Mouse (Mus musculus) MEL (cell line): ENCODE results near the gene Map6. TPM values are rescaled to one million over a fixed set of nuclear protein-coding genes. Genes with fewer than 3 reads are reported as not detected.

Experiments
- DNase-seq: peaks from one replicate; pipeline ENCODE4 v3.0.0; 2011; ENCODE audit warnings: low read depth, low spot score
- H3K27ac ChIP-seq: 2 replicates; pipeline ENCODE4 v1.5.1; 2012; ENCODE audit warnings: low read depth, mild to moderate bottlenecking, control low read depth, low read length, moderate library complexity; ENCODE audit not compliant: control insufficient read depth
- H3K27me3 ChIP-seq, 2 experiments: fragments of 150-350 bp in 1 of 2; sonication (generic) in 1 of 2; 2 replicates each; pipeline ENCODE4 v1.6.1; 2012; ENCODE audit warnings: low read length in 2 of 2, mild to moderate bottlenecking in 2 of 2, improper control_type of control experiment in 1 of 2, moderate library complexity in 1 of 2; ENCODE audit not compliant: insufficient read depth in 2 of 2, control insufficient read depth in 1 of 2
- H3K36me3 ChIP-seq, 2 experiments: 2 replicates each; pipeline ENCODE4 v1.6.1; 2012 to 2014; ENCODE audit warnings: low read length in 2 of 2, improper control_type of control experiment in 1 of 2, inconsistent platforms in 1 of 2, mild to moderate bottlenecking in 1 of 2; ENCODE audit not compliant: insufficient read depth in 2 of 2, control insufficient read depth in 1 of 2
- H3K4me1 ChIP-seq, 2 experiments: fragments of 150-350 bp in 1 of 2; sonication (generic) in 1 of 2; 2 replicates each; pipeline ENCODE4 v1.6.1; 2012; ENCODE audit warnings: low read length in 2 of 2, improper control_type of control experiment in 1 of 2, mild to moderate bottlenecking in 1 of 2; ENCODE audit not compliant: insufficient read depth in 2 of 2, control insufficient read depth in 1 of 2
- H3K4me3 ChIP-seq, 2 experiments: fragments of 150-350 bp in 1 of 2; sonication (generic) in 1 of 2; 2 replicates each; pipeline ENCODE4 v1.5.1; 2012; ENCODE audit warnings: low read depth in 2 of 2, low read length in 2 of 2, mild to moderate bottlenecking in 2 of 2, moderate library complexity in 2 of 2, control low read depth in 1 of 2, improper control_type of control experiment in 1 of 2; ENCODE audit not compliant: control insufficient read depth in 1 of 2, insufficient read depth in 1 of 2
- H3K79me2 ChIP-seq: 2 replicates; pipeline ENCODE4 v1.6.1; 2012; ENCODE audit warnings: mild to moderate bottlenecking, low read length, moderate library complexity; ENCODE audit not compliant: control insufficient read depth, poor library complexity, insufficient read depth
- H3K9ac ChIP-seq: 2 replicates; pipeline ENCODE4 v1.6.1; 2012; ENCODE audit warnings: low read depth, mild to moderate bottlenecking, control low read depth, low read length, moderate library complexity; ENCODE audit not compliant: control insufficient read depth, poor library complexity, severe bottlenecking
- H3K9me3 ChIP-seq: fragments of 150-350 bp; sonication (generic); replicated peaks from 2 replicates; pipeline ENCODE4 v1.6.1; 2012; ENCODE audit warnings: mild to moderate bottlenecking, low read length, improper control_type of control experiment, moderate library complexity; ENCODE audit not compliant: insufficient read depth
- BHLHE40 ChIP-seq: IDR thresholded peaks from 2 replicates; pipeline ENCODE4 v1.6.1; 2012; ENCODE audit warnings: low read depth, mild to moderate bottlenecking, inconsistent platforms, low read length, improper control_type of control experiment, borderline replicate concordance
- CHD1 ChIP-seq: IDR thresholded peaks from 2 replicates; pipeline ENCODE4 v1.6.1; 2012; ENCODE audit warnings: low read depth, mild to moderate bottlenecking, inconsistent platforms, low read length, improper control_type of control experiment
- CHD2 ChIP-seq: IDR thresholded peaks from 2 replicates; pipeline ENCODE4 v1.6.1; 2011; ENCODE audit warnings: low read length, improper control_type of control experiment
- E2F4 ChIP-seq: IDR thresholded peaks from 2 replicates; pipeline ENCODE4 v1.6.1; 2011; ENCODE audit warnings: low read depth, low read length, improper control_type of control experiment, borderline replicate concordance
- MYC ChIP-seq: IDR thresholded peaks from 2 replicates; pipeline ENCODE4 v1.6.1; 2011; ENCODE audit warnings: low read depth, mild to moderate bottlenecking, low read length, improper control_type of control experiment, moderate library complexity
- NRF1 ChIP-seq: IDR thresholded peaks from 2 replicates; pipeline ENCODE4 v1.6.1; 2014; ENCODE audit warnings: low read depth, mild to moderate bottlenecking, inconsistent platforms, low read length, improper control_type of control experiment, moderate library complexity; ENCODE audit not compliant: poor library complexity, insufficient read depth, severe bottlenecking
- POLR2AphosphoS5 ChIP-seq: IDR thresholded peaks from 2 replicates; pipeline ENCODE4 v1.6.1; 2012; ENCODE audit warnings: low read depth, borderline replicate concordance, mild to moderate bottlenecking, inconsistent platforms, low read length, moderate library complexity, mixed read lengths
- TCF12 ChIP-seq: IDR thresholded peaks from 2 replicates; pipeline ENCODE4 v1.6.1; 2014; ENCODE audit warnings: low read depth, mild to moderate bottlenecking, inconsistent platforms, low read length, improper control_type of control experiment, moderate library complexity
- polyA plus RNA-seq, 2 experiments: library from polyadenylated mRNA; stranded (reverse) in 1 of 2; unstranded in 1 of 2; fragments of >175 nt in 1 of 2; fragments of >200 nt in 1 of 2; gene quantifications; 2 replicates each; pipeline versions ENCODE4 v1.2.1 to v1.2.4; 2012; ENCODE audit warnings: low replicate concordance in 2 of 2, low read depth in 1 of 2; ENCODE audit not compliant: insufficient read length in 2 of 2, insufficient read depth in 1 of 2, missing spikeins in 1 of 2
- total RNA-seq: library from RNA; depleted of rRNA; stranded (reverse); fragments of 300-350 nt; gene quantifications from 2 replicates; pipeline ENCODE4 v1.2.3, GENCODE M21; 2012; rRNA removed

Map6 gene
- total and polyA plus RNA-seq, 3 experiments, result not detected

DNA sequence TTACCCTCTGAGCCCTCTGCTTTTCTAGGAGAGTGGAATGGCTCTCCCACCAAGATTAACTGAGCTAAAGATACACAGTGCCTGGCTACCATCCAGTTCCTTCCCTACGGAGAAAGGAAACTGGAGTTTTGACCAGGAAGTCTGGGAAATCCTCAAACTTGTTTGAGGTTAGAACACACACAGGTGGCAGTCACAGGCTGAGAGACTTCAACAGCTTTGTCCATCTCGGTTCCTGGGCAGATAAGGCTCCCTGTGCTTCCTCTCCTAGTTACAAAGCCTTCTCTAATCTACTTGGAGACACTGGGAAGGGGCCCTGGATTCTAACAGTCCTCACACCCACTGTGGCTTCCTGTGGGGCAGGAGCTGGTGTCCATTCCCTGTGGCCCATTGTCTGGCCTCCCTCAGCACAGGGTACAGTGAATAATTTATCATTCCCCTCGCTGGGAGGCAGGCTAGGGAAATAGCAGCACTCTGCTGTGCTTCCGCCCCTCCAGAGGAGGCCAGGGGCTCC is 116.9 kb downstream of the Map6 start:
- H3K79me2 ChIP-seq, result no peaks in the 10 kb centered on the region
- peaks cover 0 to 14% of the 10 kb centered on the region in 2 experiments; a peak in 3 of 4 replicates for H3K4me1 ChIP-seq
- peaks cover 0 to 2% of the 10 kb centered on the region in 2 experiments; a peak in 1 of 4 replicates for H3K27me3 ChIP-seq
- H3K9ac ChIP-seq, result no peak overlapping the region
- H3K36me3 ChIP-seq, result no peaks in the 10 kb centered on the region; a peak in 1 of 4 replicates
- DNase-seq, result no peak
- H3K4me3 ChIP-seq, result no peak overlapping the region
- TF ChIP-seq BHLHE40, result no peak
- no peak for TF ChIP-seq CHD1
- no peak for TF ChIP-seq MYC
- TF ChIP-seq CHD2, result no peak
- no peak for TF ChIP-seq TCF12
- H3K9me3 ChIP-seq, result no peaks in the 10 kb centered on the region
- H3K27ac ChIP-seq, result no peak overlapping the region

DNA sequence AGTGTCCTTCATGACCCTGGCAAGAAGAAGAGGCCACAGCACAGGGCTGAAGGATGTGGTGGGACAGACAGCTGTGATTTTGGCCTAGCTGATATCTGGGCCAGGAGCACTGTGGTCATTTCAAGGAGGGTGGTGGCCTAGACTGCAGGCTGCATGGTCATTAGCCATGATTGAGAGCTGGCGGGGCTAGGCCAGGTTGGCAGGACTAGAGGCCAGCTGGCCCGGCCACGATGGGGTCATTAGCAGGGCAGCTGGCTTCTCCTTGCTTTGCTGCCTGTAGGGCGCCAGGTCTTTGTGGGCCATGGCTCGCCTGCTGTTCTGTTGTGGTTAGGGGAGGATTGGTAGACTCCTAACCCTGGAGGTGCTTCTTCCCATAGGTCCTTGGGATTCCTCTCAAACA is 118.8 kb downstream of the Map6 start:
- Histone ChIP-seq H3K4me3 (no peak overlapping the region), H3K27ac (no peak overlapping the region), H3K4me1 (peaks cover 0 to 7% of the 10 kb centered on the region in 2 experiments; a peak in 1 of 4 replicates), H3K27me3 (peaks cover 0 to 2% of the 10 kb centered on the region in 2 experiments; a peak in 2 of 4 replicates), H3K36me3 (no peaks in the 10 kb centered on the region; a peak in 1 of 4 replicates), H3K79me2 (no peaks in the 10 kb centered on the region), H3K9ac (no peak overlapping the region), H3K9me3 (no peaks in the 10 kb centered on the region)
- no peak for DNase-seq
- TF ChIP-seq POLR2AphosphoS5 (no peak), NRF1 (no peak), E2F4 (no peak)

Other genes starting within 250 kb of the Map6 start
- gene Uvrag, start 126.3 kb upstream of the Map6 start, total RNA-seq, result 14.1 and 15.0 TPM in 2 replicates
- gene Uvrag, start 126.3 kb upstream of the Map6 start, polyA plus RNA-seq, result 10 to 100 TPM in 1 of 2 experiments, not detected in 1; 19.5 TPM
- 4.1 and 4.5 TPM in 2 replicates for gene Dgat2, start 84.7 kb upstream of the Map6 start, total RNA-seq
- 1 to 10 TPM in 1 of 2 experiments, not detected in 1; 7.7 TPM for gene Dgat2, start 84.7 kb upstream of the Map6 start, polyA plus RNA-seq
- not detected in 2 replicates for gene Mogat2, start 28.8 kb upstream of the Map6 start, total RNA-seq
- gene Mogat2, start 28.8 kb upstream of the Map6 start, polyA plus RNA-seq, result under 1 TPM in 1 of 2 experiments, not detected in 1; 0.13 TPM
- gene Serpinh1, start 85.8 kb downstream of the Map6 start, total RNA-seq, result not detected in 2 replicates
- not detected for gene Serpinh1, start 85.8 kb downstream of the Map6 start, polyA plus RNA-seq
- 0.15 and 0.23 TPM in 2 replicates for gene Gdpd5, start 114.0 kb downstream of the Map6 start, total RNA-seq
- under 1 TPM in 1 of 2 experiments, not detected in 1; 0.26 TPM for gene Gdpd5, start 114.0 kb downstream of the Map6 start, polyA plus RNA-seq
- gene Klhl35, start 198.6 kb downstream of the Map6 start, total RNA-seq, result not detected in 2 replicates
- under 1 TPM in 1 of 2 experiments, not detected in 1; 0.04 TPM for gene Klhl35, start 198.6 kb downstream of the Map6 start, polyA plus RNA-seq
- 2,066 and 2,287 TPM in 2 replicates for gene Rps3, start 216.3 kb downstream of the Map6 start, total RNA-seq
- gene Rps3, start 216.3 kb downstream of the Map6 start, polyA plus RNA-seq, result 1,000 to 10,000 TPM in 1 of 2 experiments, 100 to 1,000 TPM in 1; 157 to 1,899 TPM